Mouse (Mus musculus): ENCODE data around the gene Pde1c.
"Not testable (repeated sequence)": the region's sequence is repeated elsewhere in the genome, so short reads cannot be mapped to it uniquely, and the experiment has no call there.

Gene Pde1c

GRCm38 (mm10) chr6:56568470-56569372 is at the start of gene Pde1c:
Pde1c (minus strand) TSS chr6:56569103.
- peak in 1 of 2 experiments; percentile 25 for DNase-seq (ENCODE audit: low spot score in 2 of 2)

DNA sequence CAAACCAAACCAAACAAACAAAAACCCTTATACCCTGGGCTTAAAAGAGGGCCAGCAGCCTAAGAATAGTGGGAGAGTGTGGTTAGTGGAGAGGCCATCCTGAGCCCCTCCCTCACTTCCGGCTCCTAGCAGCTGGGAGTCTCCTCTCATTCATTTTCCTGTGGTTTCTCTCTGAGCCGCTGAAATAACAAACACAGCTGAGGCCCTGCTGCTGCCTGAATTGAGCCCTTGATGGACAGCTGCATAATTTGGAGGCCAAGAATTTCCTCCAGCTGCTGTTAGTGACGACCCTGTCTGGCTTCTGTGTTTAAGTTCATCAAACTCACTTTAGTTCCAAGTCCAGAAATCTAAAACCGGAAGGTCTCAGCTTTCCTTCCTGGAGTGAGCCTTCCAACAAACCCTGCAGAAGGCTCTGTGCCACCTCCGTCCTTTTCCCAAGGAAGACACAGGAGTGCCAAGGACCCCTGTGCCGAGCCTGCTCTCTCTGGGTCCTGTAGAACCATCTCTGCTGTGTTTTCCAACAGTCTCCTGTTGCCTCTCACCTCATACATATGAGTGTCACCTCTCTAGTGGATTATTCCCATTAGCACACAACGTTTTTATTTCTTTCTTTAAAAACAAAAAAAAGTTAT is 48.2 kb upstream of the Pde1c start:
- DNase-seq (ENCODE audit: low spot score in 2 of 2): no peak

- DNase-seq (ENCODE audit: low spot score in 2 of 2): no peak
Measured at GRCm38 (mm10) chr6:56616228-56616981, 47.5 kb upstream of the Pde1c start.

DNA sequence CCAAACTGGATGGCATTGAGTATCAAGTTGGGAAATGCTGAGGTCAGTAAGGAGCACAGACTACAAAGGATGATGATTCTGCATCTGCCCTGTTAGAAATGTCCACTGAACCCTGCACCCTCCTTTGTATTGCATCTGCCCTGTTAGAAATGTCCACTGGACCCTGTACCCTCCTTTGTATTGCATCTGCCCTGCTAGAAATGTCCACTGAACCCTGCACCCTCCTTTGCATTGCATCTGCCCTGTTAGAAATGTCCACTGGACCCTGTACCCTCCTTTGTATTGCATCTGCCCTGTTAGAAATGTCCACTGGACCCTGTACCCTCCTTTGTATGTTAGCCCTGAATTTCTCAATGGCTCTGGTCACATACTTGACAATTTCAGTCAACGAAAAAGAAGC is 40.6 kb upstream of the Pde1c start:
- not testable (repeated sequence) for DNase-seq (ENCODE audit: low spot score in 2 of 2)

DNA sequence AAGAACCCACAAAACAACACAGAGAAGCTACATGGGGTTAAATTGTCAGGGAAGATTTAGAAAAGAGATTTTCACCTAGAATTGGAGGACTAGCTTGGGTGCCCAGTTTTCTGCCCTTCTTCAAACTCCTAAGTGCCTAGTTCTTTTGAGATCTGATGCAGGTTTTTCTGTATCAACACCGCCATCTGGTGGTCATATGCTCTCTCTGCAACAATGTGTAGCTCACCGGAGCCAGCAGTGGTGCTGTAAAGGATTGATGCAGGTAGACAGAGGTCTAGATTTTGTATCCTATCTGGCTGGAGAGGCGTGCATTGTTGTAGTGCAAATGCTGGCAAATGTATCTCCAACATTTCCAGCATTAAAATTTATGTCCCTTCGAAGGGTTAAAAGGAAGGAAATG is 39.4 kb upstream of the Pde1c start:
- peak; percentile 40 to 47 for DNase-seq (ENCODE audit: low spot score in 2 of 2)

DNA sequence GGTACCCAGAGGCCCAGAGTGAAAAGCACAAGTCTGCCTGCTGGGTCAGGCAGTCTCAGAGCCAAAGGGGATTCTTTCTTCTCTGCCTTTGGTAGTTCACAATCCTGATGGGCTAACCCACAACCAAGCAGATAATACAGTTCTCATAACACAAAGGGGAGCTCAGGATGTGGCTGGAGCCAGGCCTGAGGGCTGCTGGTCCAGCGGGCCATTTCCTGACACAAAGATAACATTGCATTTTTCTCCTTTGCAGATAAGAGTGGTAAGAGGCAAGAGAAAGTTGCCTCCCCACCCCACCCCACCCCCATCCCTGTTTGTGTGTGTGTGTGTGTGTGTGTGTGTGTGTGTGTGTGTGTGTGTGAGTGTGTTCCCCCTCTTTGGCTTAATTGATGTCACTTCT is 10.7 kb upstream of the Pde1c start:
- no peak for DNase-seq (ENCODE audit: low spot score in 2 of 2)

GRCm38 (mm10) chr6:56560891-56561290 is 8.0 kb downstream of the Pde1c start:
- no peak for DNase-seq (ENCODE audit: low spot score in 2 of 2)

- no peak for DNase-seq (ENCODE audit: low spot score in 2 of 2)
Measured at GRCm38 (mm10) chr6:56560474-56560888, 8.4 kb downstream of the Pde1c start.

DNA sequence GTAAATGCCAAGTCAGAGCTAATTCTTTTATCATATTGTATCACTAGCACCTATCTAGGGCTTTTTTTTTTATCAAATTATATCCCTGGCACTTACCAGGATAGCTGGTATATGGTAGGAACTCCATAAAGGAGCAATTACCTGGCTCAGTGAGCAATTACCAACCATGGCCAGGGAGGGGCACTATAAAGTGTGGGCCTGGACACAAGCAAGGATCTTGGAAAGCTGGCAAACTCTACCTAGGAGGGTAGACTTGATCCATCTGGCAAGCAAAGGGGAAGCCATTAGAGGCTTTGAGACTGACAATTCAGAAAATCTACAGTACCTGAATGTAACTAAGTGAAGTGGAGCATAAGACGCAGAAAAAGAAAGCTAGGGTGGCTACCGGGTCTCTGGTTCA is 10.2 kb downstream of the Pde1c start:
- no peak for DNase-seq (ENCODE audit: low spot score in 2 of 2)

DNA sequence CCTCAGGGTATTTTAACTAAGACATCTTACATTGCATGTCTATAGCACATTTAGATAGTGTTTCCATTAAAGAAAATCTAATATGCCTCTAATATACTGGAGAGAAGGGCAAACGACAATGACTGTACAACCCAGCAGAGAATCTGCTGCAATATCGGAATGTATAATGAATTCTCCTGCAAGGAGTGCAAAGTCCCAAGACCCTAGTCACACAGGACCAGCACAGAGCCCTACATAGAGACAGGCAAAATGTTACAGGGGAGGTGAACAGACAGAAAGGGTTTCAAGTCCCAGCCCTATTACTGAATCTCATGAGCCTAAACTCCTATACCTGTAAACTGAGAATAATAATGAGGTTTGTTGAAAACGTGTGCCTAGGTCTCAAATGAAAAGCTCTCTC is 13.1 kb downstream of the Pde1c start:
- no peak for DNase-seq (ENCODE audit: low spot score in 2 of 2)

GRCm38 (mm10) chr6:56555382-56555781 is 13.5 kb downstream of the Pde1c start:
- no peak for DNase-seq (ENCODE audit: low spot score in 2 of 2)

GRCm38 (mm10) chr6:56551022-56551421 is 17.9 kb downstream of the Pde1c start:
- no peak for DNase-seq (ENCODE audit: low spot score in 2 of 2)

GRCm38 (mm10) chr6:56540247-56540646 is 28.7 kb downstream of the Pde1c start:
- DNase-seq (ENCODE audit: low spot score in 2 of 2): no peak

DNA sequence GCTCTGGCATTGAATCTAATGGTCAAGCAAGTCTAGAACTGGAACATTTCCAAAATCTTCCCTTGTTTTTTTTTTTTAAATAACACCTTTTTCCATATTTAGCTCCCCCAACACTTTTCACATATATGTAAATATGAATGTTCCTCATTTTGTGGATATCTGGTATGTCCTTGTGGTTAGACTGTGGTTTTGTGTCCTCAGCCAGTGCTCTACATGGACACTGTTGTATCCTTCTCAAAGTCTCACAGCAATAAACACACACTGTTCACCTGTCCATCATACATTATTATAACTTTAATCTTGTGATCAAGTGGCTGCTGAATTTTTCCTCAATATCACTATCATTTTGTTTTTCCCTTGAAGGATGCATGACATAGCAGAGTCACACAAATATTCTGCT is 34.2 kb downstream of the Pde1c start:
- DNase-seq (ENCODE audit: low spot score in 2 of 2): no peak

DNA sequence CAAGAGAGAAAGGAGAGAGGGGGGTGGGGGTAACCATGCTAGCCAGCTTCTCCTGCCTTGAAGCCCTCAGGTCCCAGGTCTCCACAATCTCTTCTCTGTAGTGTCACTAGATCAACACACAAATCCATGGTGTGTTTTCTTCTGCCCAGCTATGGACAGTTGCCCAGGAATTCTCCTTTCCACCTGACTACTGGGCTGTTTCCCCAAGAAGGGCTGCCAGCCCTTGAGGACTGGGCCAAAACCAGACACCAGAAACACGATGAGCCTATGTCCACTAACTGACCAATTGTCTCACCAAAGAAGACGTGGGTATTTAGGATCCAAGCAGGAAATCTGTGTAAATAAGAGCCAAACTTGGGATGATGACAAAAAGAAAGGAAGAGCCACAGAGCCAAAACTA is 36.6 kb downstream of the Pde1c start:
- DNase-seq (ENCODE audit: low spot score in 2 of 2): no peak

GRCm38 (mm10) chr6:56523938-56524866 is 44.7 kb downstream of the Pde1c start:
- no peak for DNase-seq (ENCODE audit: low spot score in 2 of 2)

- DNase-seq (ENCODE audit: low spot score in 2 of 2): no peak
Measured at GRCm38 (mm10) chr6:56489161-56489560, 79.7 kb downstream of the Pde1c start.

- DNase-seq (ENCODE audit: low spot score in 2 of 2): no peak
Measured at GRCm38 (mm10) chr6:56485078-56485477, 83.8 kb downstream of the Pde1c start.

DNA sequence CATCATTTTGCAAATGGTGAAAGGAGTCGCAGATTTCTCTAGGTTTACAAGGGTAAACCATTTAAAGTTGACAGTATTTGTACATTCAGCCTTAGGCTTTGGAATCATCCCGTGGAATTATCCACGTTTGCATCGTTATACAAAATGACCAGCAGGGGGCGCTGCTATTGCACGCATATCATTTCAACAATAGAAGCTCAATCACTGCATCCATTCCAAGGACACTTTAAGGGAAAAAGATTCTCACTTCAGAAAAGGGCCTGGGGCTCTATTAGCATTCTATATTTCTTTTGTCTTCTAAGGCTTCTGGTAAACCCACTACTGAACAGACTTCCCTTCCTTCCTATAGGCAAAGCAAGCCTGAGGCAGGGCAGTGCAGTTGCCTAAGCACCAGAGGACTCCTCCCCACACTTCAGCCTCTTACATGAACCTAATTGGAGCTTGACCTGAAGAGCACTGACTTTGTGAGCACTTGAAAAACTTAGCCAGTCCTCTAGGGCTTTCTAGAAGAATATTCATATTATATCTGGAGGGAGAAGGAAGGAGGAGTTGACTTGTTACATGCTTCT is 87.9 kb downstream of the Pde1c start:
- peak; percentile 6 to 11 for DNase-seq (ENCODE audit: low spot score in 2 of 2)

- no peak for DNase-seq (ENCODE audit: low spot score in 2 of 2)
Measured at GRCm38 (mm10) chr6:56476581-56476980, 92.3 kb downstream of the Pde1c start.

GRCm38 (mm10) chr6:56458098-56458497 is 110.8 kb downstream of the Pde1c start:
- no peak for DNase-seq (ENCODE audit: low spot score in 2 of 2)

Data from urinary bladder, postnatal 36 days (tissue).